Mouse (Mus musculus): Measurements from ENCODE around the gene Itpkb. TPM values are rescaled to one million over a fixed set of nuclear protein-coding genes. Genes with fewer than 3 reads are reported as not detected.

Itpkb gene
- polyA plus RNA-seq, 1 experiment: 12.4 TPM

DNA sequence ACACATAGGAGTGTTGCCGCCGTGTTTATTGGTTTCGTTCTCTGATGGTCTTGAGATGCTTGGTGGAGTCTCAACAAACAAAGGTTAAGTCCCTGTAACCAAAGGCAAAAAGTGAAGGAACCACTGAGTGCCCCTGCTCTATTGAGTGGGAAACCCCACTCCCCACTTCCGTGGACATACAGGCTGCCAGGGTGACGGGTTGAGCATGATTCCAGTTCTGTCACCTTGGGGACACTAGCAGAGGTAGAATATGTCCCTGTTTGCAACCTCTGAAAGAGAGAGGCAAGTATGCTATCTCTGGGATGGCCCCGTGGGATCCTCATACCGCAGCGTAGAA is 73.0 kb downstream of the Itpkb start:
- Histone ChIP-seq H3K27ac (ENCODE audit: insufficient read depth, low read length) (no peak overlapping the region), H3K36me3 (ENCODE audit: control insufficient read depth, insufficient read depth, low read length, poor library complexity, severe bottlenecking) (no peaks in the 10 kb centered on the region), H3K4me1 (ENCODE audit: control insufficient read depth, insufficient read depth, low read length) (peaks cover 5% of the 10 kb centered on the region), H3K9me3 (replicated peaks; ENCODE audit: control insufficient read depth, insufficient read depth, low read length, poor library complexity, severe bottlenecking) (no peaks in the 10 kb centered on the region), H3K9ac (ENCODE audit: low read depth, poor library complexity, severe bottlenecking) (no peak overlapping the region), H3K4me3 (ENCODE audit: low read depth, low read length) (no peak overlapping the region), H3K27me3 (ENCODE audit: control insufficient read depth, insufficient read depth, low read length, poor library complexity, severe bottlenecking) (no peaks in the 10 kb centered on the region)
- TF ChIP-seq CTCF (IDR thresholded peaks at IDR 0.05; ENCODE audit: low read depth, low read length) (no peak), POLR2A (IDR thresholded peaks at IDR 0.05; ENCODE audit: insufficient read depth, low read length) (no peak), EP300 (IDR thresholded peaks at IDR 0.05; ENCODE audit: insufficient read depth, low read depth, low read length) (no peak)

- H3K36me3 ChIP-seq (ENCODE audit: control insufficient read depth, insufficient read depth, low read length, poor library complexity, severe bottlenecking): no peaks in the 10 kb centered on the region
- no peak overlapping the region for H3K4me3 ChIP-seq (ENCODE audit: low read depth, low read length)
- H3K9me3 ChIP-seq (replicated peaks; ENCODE audit: control insufficient read depth, insufficient read depth, low read length, poor library complexity, severe bottlenecking): no peaks in the 10 kb centered on the region
- no peak overlapping the region for H3K27ac ChIP-seq (ENCODE audit: insufficient read depth, low read length)
- no peak overlapping the region for H3K9ac ChIP-seq (ENCODE audit: low read depth, poor library complexity, severe bottlenecking)
- no peak for TF ChIP-seq POLR2A (IDR thresholded peaks at IDR 0.05; ENCODE audit: insufficient read depth, low read length)
- TF ChIP-seq CTCF (IDR thresholded peaks at IDR 0.05; ENCODE audit: low read depth, low read length): no peak
- TF ChIP-seq EP300 (IDR thresholded peaks at IDR 0.05; ENCODE audit: insufficient read depth, low read depth, low read length): no peak
- no peaks in the 10 kb centered on the region for H3K27me3 ChIP-seq (ENCODE audit: control insufficient read depth, insufficient read depth, low read length, poor library complexity, severe bottlenecking)
- peaks cover 5% of the 10 kb centered on the region for H3K4me1 ChIP-seq (ENCODE audit: control insufficient read depth, insufficient read depth, low read length)
Observed at GRCm38 (mm10) chr1:180403694-180404606, 73.7 kb downstream of the Itpkb start.

DNA sequence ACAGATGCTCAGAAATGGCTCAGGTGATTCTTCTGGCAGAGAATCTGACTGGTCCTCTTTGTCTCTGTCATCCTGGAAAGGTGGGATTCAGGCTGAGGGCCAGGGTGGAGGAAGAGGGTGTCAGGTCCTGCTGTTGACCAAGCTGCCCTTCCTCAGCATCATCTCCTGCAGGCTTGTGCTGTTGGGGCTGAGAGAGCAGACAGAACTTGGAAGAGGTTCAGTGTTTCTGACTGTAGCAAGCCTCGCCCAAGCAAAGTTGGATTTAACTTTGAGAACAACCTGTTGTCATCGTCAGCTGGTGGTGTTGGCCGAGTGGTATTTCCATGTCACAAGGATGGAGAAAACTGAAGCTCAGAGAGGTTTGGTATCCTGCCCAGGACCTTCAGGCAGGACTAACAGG is 74.4 kb downstream of the Itpkb start:
- no peak for TF ChIP-seq CTCF (IDR thresholded peaks at IDR 0.05; ENCODE audit: low read depth, low read length)
- no peak for TF ChIP-seq EP300 (IDR thresholded peaks at IDR 0.05; ENCODE audit: insufficient read depth, low read depth, low read length)
- no peak for TF ChIP-seq POLR2A (IDR thresholded peaks at IDR 0.05; ENCODE audit: insufficient read depth, low read length)
- Histone ChIP-seq H3K4me1 (ENCODE audit: control insufficient read depth, insufficient read depth, low read length) (peaks cover 5% of the 10 kb centered on the region), H3K27ac (ENCODE audit: insufficient read depth, low read length) (no peak overlapping the region)

GRCm38 (mm10) chr1:180405576-180406335 is 75.5 kb downstream of the Itpkb start:
- Histone ChIP-seq H3K9me3 (replicated peaks; ENCODE audit: control insufficient read depth, insufficient read depth, low read length, poor library complexity, severe bottlenecking) (no peaks in the 10 kb centered on the region), H3K36me3 (ENCODE audit: control insufficient read depth, insufficient read depth, low read length, poor library complexity, severe bottlenecking) (no peaks in the 10 kb centered on the region), H3K4me3 (ENCODE audit: low read depth, low read length) (no peak overlapping the region), H3K27me3 (ENCODE audit: control insufficient read depth, insufficient read depth, low read length, poor library complexity, severe bottlenecking) (no peaks in the 10 kb centered on the region), H3K9ac (ENCODE audit: low read depth, poor library complexity, severe bottlenecking) (no peak overlapping the region), H3K27ac (ENCODE audit: insufficient read depth, low read length) (no peak overlapping the region), H3K4me1 (ENCODE audit: control insufficient read depth, insufficient read depth, low read length) (peaks cover 5% of the 10 kb centered on the region)
- no peak for TF ChIP-seq EP300 (IDR thresholded peaks at IDR 0.05; ENCODE audit: insufficient read depth, low read depth, low read length)
- TF ChIP-seq POLR2A (IDR thresholded peaks at IDR 0.05; ENCODE audit: insufficient read depth, low read length): no peak
- no peak for TF ChIP-seq CTCF (IDR thresholded peaks at IDR 0.05; ENCODE audit: low read depth, low read length)

More for the DNA sequence above, 74.4 kb downstream of the Itpkb start:
- Histone ChIP-seq H3K4me3 (ENCODE audit: low read depth, low read length) (no peak overlapping the region), H3K9ac (ENCODE audit: low read depth, poor library complexity, severe bottlenecking) (no peak overlapping the region), H3K9me3 (replicated peaks; ENCODE audit: control insufficient read depth, insufficient read depth, low read length, poor library complexity, severe bottlenecking) (no peaks in the 10 kb centered on the region), H3K36me3 (ENCODE audit: control insufficient read depth, insufficient read depth, low read length, poor library complexity, severe bottlenecking) (no peaks in the 10 kb centered on the region), H3K27me3 (ENCODE audit: control insufficient read depth, insufficient read depth, low read length, poor library complexity, severe bottlenecking) (no peaks in the 10 kb centered on the region)

DNA sequence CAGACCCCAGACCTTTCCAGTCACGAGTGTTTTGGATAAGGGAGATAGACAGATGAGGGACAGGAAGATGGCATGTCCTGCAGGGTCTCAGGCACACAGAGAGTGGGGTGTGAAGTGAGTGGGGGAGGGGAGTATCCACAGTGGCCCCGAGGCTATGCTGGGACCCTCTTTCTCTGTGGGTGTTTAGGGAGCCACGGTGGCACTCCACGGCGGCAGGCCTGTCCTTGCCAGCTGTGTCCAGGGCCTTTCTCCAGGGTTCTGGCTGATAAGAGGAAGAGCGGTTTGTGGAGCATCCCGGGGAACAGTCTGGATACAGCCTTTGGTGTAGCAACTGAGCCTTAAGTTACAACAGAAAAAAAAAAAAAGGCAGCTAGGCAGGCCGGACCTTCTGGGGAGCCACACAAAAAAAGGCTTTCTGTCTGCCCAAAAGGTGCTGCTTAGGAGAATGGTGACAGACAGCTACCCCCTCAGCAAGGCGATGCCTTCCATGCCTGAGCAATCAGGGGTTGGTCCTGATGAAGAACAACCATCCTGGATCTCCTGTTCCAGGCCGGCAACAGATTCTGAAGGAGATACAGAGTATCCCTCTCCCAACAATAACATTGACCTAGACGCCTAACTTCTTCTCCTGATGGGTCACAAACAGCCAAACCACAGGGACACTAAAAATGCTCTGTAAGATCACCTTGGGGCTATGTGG is 76.2 kb downstream of the Itpkb start:
- H3K27ac ChIP-seq (ENCODE audit: insufficient read depth, low read length): no peak overlapping the region

More for the DNA sequence above, 76.2 kb downstream of the Itpkb start:
- no peak overlapping the region for H3K4me3 ChIP-seq (ENCODE audit: low read depth, low read length)
- TF ChIP-seq CTCF (IDR thresholded peaks at IDR 0.05; ENCODE audit: low read depth, low read length) (no peak), EP300 (IDR thresholded peaks at IDR 0.05; ENCODE audit: insufficient read depth, low read depth, low read length) (no peak), POLR2A (IDR thresholded peaks at IDR 0.05; ENCODE audit: insufficient read depth, low read length) (no peak)
- H3K9me3 ChIP-seq (replicated peaks; ENCODE audit: control insufficient read depth, insufficient read depth, low read length, poor library complexity, severe bottlenecking): no peaks in the 10 kb centered on the region
- no peaks in the 10 kb centered on the region for H3K36me3 ChIP-seq (ENCODE audit: control insufficient read depth, insufficient read depth, low read length, poor library complexity, severe bottlenecking)
- H3K27me3 ChIP-seq (ENCODE audit: control insufficient read depth, insufficient read depth, low read length, poor library complexity, severe bottlenecking): no peaks in the 10 kb centered on the region
- peaks cover 5% of the 10 kb centered on the region for H3K4me1 ChIP-seq (ENCODE audit: control insufficient read depth, insufficient read depth, low read length)
- H3K9ac ChIP-seq (ENCODE audit: low read depth, poor library complexity, severe bottlenecking): no peak overlapping the region
